Mouse (Mus musculus) testis, adult 2 months (tissue): ENCODE data around the gene Steap2.

Experiments used
- CTCF ChIP-seq: fragments of 200-500 bp; IDR thresholded peaks from 2 replicates; pipeline ENCODE4 v1.5.1; 2012; ENCODE audit warnings: low read depth, mild to moderate bottlenecking, inconsistent platforms, low read length, moderate library complexity; ENCODE audit not compliant: control insufficient read depth, insufficient read depth, insufficient replicate concordance
- POLR2A ChIP-seq: fragments of 200-500 bp; IDR thresholded peaks from 2 replicates; pipeline ENCODE4 v1.6.1; 2012; ENCODE audit warnings: low read depth, mild to moderate bottlenecking, inconsistent platforms, low read length, moderate library complexity; ENCODE audit not compliant: control insufficient read depth

DNA sequence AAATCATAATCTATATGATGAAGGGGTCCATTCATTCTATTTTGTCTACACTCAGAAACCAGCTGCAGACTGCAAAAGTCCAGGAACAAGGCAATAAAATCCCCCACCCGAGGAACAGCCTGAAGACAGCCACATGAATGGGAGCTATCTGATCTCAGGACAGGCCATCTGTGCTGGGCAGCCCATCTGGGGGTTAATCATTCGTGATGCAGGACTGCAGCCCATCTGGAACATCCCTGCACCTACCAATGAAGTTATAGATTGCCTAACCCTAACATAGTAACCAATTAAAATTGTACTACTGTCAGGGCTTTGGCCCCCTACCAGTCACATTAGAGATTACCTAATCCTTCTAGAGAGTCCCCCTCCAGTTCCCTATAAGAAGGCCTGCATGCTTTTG is 10.6 kb upstream of the Steap2 start:
- TF ChIP-seq POLR2A (no peak), CTCF (no peak)
